Mouse (Mus musculus): Measurements from ENCODE around the gene Unc13a.
A peak's percentile ranks its signal among the peaks of the same experiment; 100 is the strongest.

DNA sequence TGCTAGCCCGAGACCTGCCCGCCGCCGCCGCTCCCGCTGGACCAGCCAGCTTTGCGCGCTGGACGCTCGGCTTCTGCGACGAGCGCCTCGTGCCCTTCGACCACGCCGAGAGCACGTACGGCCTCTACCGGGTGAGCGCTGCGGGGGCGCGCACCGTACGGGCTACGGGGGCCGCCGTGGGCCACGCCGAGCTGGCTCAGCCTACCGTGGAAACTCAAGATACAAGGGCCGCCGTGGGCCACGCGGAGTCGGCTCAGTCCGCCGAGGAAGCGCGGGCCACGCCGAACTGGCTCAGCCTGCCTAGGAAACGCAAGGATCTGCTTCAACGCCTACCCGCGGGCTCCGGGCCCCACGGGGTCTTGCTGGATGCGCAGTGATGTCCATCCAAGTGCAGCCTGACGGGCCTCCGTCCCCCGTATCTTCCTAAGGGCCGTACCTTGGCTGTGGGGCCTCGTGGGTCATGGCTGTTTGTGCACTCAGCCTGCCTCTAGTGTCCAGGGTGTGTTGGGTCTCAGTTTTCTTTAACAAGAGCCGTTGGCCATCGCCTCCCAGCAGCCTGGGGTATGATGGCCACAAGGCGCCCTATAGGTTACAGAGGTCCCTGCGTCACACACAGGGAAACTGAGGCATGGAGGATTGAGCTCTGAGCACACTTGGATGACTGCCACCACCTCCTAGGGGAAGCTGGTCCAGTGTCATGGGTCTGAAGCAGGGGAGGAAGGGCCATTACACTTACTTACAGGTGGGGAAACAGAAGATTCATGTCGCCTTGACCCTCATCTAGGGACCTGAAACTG, 79.0 kb downstream of the Unc13a start:
- no peak for TF ChIP-seq MYOD1 (IDR thresholded peaks at IDR 0.05; ENCODE audit: control insufficient read depth in 1 of 3, insufficient read length in 2 of 3, low read depth in 2 of 3)
- TF ChIP-seq POLR2A (IDR thresholded peaks at IDR 0.05; ENCODE audit: insufficient read length, low read depth) = peak; percentile 57
- no peak for TF ChIP-seq USF1 (IDR thresholded peaks at IDR 0.05; ENCODE audit: low read depth)
- TF ChIP-seq E2F4 (IDR thresholded peaks at IDR 0.05; ENCODE audit: insufficient read depth) = no peak
- TF ChIP-seq SRF (IDR thresholded peaks at IDR 0.05; ENCODE audit: control insufficient read depth, insufficient read length, low read depth) = no peak
- TF ChIP-seq POLR2AphosphoS2 (IDR thresholded peaks at IDR 0.05; ENCODE audit: insufficient read length, low read depth) = no peak
- TF ChIP-seq MAX (IDR thresholded peaks at IDR 0.05; ENCODE audit: low read depth) = no peak
